Mouse (Mus musculus) induced T-regulatory cell, adult 2 months (primary cell): ENCODE data around the gene Kcnk1.

Experiments
- DNase-seq: peaks from one replicate; pipeline ENCODE4 v3.0.0-alpha.2; 2012; ENCODE audit warnings: low read depth

The Kcnk1 gene

GRCm38 (mm10) chr8:125995101-125995986, at the start of gene Kcnk1:
Gene Kcnk1, plus strand, starts transcription at chr8:125995170.
- no peak for DNase-seq

GRCm38 (mm10) chr8:125948696-125949308, 46.2 kb upstream of the Kcnk1 start:
- no peak for DNase-seq

GRCm38 (mm10) chr8:125950007-125950940, 44.7 kb upstream of the Kcnk1 start:
- DNase-seq, result peak; percentile 90

GRCm38 (mm10) chr8:125955671-125956070, 39.3 kb upstream of the Kcnk1 start:
- DNase-seq, result peak; percentile 23

GRCm38 (mm10) chr8:125956796-125957195, 38.2 kb upstream of the Kcnk1 start:
- no peak for DNase-seq

- DNase-seq, result no peak
These were observed 37.6 kb upstream of the Kcnk1 start for GRCm38 (mm10) chr8:125957226-125957993.

GRCm38 (mm10) chr8:125957994-125958368, 37.0 kb upstream of the Kcnk1 start:
- DNase-seq, result no peak

- no peak for DNase-seq
These were observed 35.6 kb upstream of the Kcnk1 start for GRCm38 (mm10) chr8:125959363-125959771.

GRCm38 (mm10) chr8:125960037-125960436, 34.9 kb upstream of the Kcnk1 start:
- DNase-seq, result no peak

GRCm38 (mm10) chr8:125961790-125962189, 33.2 kb upstream of the Kcnk1 start:
- no peak for DNase-seq

- DNase-seq, result no peak
These were observed 31.2 kb upstream of the Kcnk1 start for GRCm38 (mm10) chr8:125963807-125964211.

- DNase-seq, result no peak
These were observed 23.6 kb upstream of the Kcnk1 start for GRCm38 (mm10) chr8:125971336-125971735.

GRCm38 (mm10) chr8:125975981-125976380, 19.0 kb upstream of the Kcnk1 start:
- DNase-seq, result no peak

GRCm38 (mm10) chr8:125980826-125981225, 14.1 kb upstream of the Kcnk1 start:
- DNase-seq, result no peak

GRCm38 (mm10) chr8:125983515-125983914, 11.5 kb upstream of the Kcnk1 start:
- DNase-seq, result no peak

- no peak for DNase-seq
These were observed 10.8 kb upstream of the Kcnk1 start for GRCm38 (mm10) chr8:125984140-125984539.

GRCm38 (mm10) chr8:125985364-125985763, 9.6 kb upstream of the Kcnk1 start:
- no peak for DNase-seq

GRCm38 (mm10) chr8:125986999-125987589, 7.9 kb upstream of the Kcnk1 start:
- no peak for DNase-seq

- DNase-seq, result no peak
These were observed 7.0 kb upstream of the Kcnk1 start for GRCm38 (mm10) chr8:125987996-125988395.

GRCm38 (mm10) chr8:125993636-125994035, 1.3 kb upstream of the Kcnk1 start:
- DNase-seq, result no peak
